Mouse (Mus musculus): ENCODE results near the gene Ank. TPM values are rescaled to one million over a fixed set of nuclear protein-coding genes. Genes with fewer than 3 reads are reported as not detected.
A peak's percentile ranks its signal among the peaks of the same experiment; 100 is the strongest.

The Ank gene
- 5.0 and 5.7 TPM in 2 replicates for polyA plus RNA-seq (2015; fragmentation: Nextera tagmentation; extraction: Ambion mirVana)

DNA sequence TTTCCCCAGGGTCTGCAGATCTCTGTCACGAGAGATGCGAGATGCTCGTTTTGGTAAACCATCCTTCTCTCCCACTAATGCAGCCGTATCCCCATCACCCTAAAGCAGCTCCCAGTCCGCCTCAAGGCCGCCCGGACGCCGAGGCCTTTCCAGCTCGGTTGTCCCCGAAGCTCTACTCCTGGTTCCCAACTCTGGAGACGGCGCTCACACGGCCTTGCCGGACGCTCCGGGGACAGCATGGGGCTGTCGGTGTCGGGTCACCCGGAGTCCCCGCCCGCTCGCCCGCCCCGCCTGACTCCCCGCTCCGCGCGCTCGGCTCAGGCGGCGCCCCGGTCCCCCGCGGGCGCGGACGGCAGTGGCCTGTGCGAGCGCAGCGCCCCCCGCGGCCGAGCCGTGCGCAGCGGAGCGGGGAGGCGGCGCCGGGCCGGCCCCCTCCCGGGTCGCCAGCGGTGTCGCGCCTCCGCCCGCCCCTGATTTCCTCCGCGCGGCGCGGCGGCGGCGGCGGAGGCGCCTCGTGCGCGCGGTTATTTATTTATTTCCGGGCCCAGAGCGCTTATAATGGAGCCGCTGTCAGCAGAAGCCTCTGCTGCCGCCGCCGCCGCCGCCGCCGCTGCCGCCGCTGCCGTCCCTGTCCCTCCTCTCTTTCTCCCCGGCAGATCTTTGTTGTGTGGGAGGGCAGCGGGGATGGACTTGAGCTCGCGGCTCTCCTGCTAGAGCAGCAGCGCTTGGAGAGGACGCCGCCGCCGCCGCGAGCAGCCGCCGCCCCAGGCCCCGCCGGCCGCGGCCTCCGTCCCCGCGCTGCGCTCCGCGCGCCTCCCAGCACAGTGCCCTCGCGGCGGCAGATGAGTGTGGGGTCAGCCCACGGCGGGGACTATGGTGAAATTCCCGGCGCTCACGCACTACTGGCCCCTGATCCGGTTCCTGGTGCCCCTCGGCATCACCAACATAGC, at the start of gene Ank:
Gene Ank (plus strand): TSS at position 547 of the 950 bp plus-strand sequence.
- H3K9me3 ChIP-seq (ENCODE audit: control insufficient read depth, low read length): no peaks in the 10 kb centered on the region
- under 1% methylated on average over 82 of the region's 120 CpGs for WGBS
- H3K27ac ChIP-seq (ENCODE audit: low read length): peak within 1 kb of the TSS; percentile 49

DNA sequence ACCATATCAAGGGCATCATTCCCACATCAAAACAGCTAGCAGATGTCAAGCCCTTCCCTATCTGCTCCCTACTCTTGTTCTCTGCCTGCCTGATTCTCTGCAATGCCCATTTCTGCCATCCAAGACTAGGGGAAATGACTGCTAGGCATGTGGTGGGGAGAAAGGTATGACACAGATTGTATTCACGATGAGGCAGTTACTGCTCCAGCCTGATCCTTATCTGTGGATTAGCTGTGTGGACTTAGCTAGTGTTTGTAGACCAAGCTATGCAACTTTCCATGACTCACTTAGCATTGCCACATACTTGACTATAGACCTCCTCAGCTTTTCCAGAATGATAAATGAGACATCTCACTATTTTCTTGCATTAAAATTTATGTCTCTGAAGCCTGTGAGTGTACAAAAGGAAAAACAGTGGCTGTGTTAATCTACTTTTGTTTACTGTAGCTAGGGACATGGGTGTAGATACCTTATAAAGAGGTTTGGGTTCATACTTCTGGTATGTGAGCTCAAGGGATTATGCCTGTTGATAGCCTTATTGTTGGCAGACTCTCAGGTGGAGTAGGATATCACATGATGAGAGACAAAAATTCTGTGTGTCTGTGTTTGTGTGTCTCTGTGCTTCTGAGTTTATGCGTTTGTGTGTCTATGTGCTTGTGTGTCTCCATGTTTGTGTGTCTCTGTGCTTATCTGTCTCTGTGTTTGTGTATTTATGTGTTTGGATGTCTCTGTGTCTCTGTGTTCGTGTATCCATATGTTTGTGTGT, 47.7 kb upstream of the Ank start:
- Histone ChIP-seq H3K36me3 (ENCODE audit: control insufficient read depth, insufficient read depth, low read length) (no peaks in the 10 kb centered on the region), H3K9me3 (ENCODE audit: control insufficient read depth, low read length) (no peaks in the 10 kb centered on the region), H3K4me3 (ENCODE audit: low read length) (no peak overlapping the region), H3K27ac (ENCODE audit: low read length) (no peak overlapping the region), H3K27me3 (ENCODE audit: control insufficient read depth, insufficient read depth, low read depth, low read length) (no peaks in the 10 kb centered on the region), H3K4me1 (replicated peaks; ENCODE audit: control insufficient read depth, insufficient read depth, low read length) (no peaks in the 10 kb centered on the region; the same call in 1 of the 2 replicates), H3K4me2 (ENCODE audit: low read depth, low read length) (no peak overlapping the region), H3K9ac (ENCODE audit: low read length) (no peak overlapping the region)
- ATAC-seq (ENCODE audit: low read depth): no peak
- 69% methylated on average over 3 of the region's 3 CpGs for WGBS

More for the DNA sequence above, at the start of gene Ank:
- peak; percentile 96 for ATAC-seq (ENCODE audit: low read depth)
- peak within 1 kb of the TSS; percentile 80 for H3K4me3 ChIP-seq (ENCODE audit: low read length)
- peak within 1 kb of the TSS; percentile 95 for H3K4me2 ChIP-seq (ENCODE audit: low read depth, low read length)
- H3K4me1 ChIP-seq (replicated peaks; ENCODE audit: control insufficient read depth, insufficient read depth, low read length): peaks cover 2% of the 10 kb centered on the region; the same call in 1 of the 2 replicates
- peaks cover 2% of the 10 kb centered on the region for H3K27me3 ChIP-seq (ENCODE audit: control insufficient read depth, insufficient read depth, low read depth, low read length)
- peak within 1 kb of the TSS; percentile 83 for H3K9ac ChIP-seq (ENCODE audit: low read length)
- H3K36me3 ChIP-seq (ENCODE audit: control insufficient read depth, insufficient read depth, low read length): no peaks in the 10 kb centered on the region

DNA sequence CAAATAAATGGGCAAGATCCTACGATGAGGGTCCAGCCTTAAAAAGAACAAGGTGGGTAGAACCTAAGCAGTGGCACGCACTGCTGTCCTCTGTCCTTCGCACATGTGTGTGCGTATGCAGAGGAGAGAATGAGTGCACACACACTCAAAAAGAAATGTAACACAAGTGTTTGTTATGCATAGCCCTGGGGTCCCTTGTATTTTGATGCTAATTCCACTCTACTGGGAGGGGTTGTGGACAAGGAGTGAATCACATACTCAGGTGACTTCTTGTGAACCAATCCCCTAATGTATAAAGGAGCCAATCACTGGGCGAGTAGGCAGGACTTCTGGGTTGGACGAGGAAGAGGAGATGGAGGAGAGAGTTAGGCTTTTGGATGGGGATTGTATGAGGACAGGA, 44.9 kb upstream of the Ank start:
- Histone ChIP-seq H3K4me2 (ENCODE audit: low read depth, low read length) (no peak overlapping the region), H3K9me3 (ENCODE audit: control insufficient read depth, low read length) (peaks cover under 1% of the 10 kb centered on the region; the same call in 1 of the 2 replicates), H3K4me1 (replicated peaks; ENCODE audit: control insufficient read depth, insufficient read depth, low read length) (no peaks in the 10 kb centered on the region; the same call in 1 of the 2 replicates), H3K36me3 (ENCODE audit: control insufficient read depth, insufficient read depth, low read length) (no peaks in the 10 kb centered on the region), H3K4me3 (ENCODE audit: low read length) (no peak overlapping the region), H3K27me3 (ENCODE audit: control insufficient read depth, insufficient read depth, low read depth, low read length) (no peaks in the 10 kb centered on the region), H3K27ac (ENCODE audit: low read length) (no peak overlapping the region), H3K9ac (ENCODE audit: low read length) (no peak overlapping the region)
- 85% methylated on average over 6 of the region's 6 CpGs for WGBS
- ATAC-seq (ENCODE audit: low read depth): no peak

DNA sequence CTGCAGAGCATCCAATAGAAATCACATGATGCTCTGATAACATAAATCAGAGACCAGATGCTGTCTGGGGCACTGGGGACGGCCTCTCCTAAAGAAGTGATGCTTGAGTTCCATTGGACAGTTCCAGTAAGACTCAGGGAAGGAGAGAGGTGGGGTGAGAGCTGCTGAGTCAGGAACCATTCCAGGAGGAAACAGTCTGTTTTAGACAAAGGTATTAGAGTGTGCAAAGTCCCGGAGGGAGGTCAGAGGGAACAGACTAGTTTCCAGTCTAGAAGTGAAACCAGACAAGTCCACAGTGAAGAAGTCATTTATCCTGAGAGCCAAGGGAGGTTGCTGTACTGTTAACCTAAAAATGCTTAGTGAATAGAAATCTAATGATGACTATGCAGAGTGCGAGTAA, 38.9 kb upstream of the Ank start:
- no peak overlapping the region for H3K4me3 ChIP-seq (ENCODE audit: low read length)
- H3K9ac ChIP-seq (ENCODE audit: low read length): no peak overlapping the region
- no peak overlapping the region for H3K4me2 ChIP-seq (ENCODE audit: low read depth, low read length)
- WGBS: 66% methylated on average over 3 of the region's 3 CpGs
- peaks cover 3% of the 10 kb centered on the region; the same call in 1 of the 2 replicates for H3K9me3 ChIP-seq (ENCODE audit: control insufficient read depth, low read length)
- no peaks in the 10 kb centered on the region; the same call in 1 of the 2 replicates for H3K4me1 ChIP-seq (replicated peaks; ENCODE audit: control insufficient read depth, insufficient read depth, low read length)
- no peak for ATAC-seq (ENCODE audit: low read depth)
- H3K36me3 ChIP-seq (ENCODE audit: control insufficient read depth, insufficient read depth, low read length): no peaks in the 10 kb centered on the region
- H3K27me3 ChIP-seq (ENCODE audit: control insufficient read depth, insufficient read depth, low read depth, low read length): no peaks in the 10 kb centered on the region
- no peak overlapping the region for H3K27ac ChIP-seq (ENCODE audit: low read length)

DNA sequence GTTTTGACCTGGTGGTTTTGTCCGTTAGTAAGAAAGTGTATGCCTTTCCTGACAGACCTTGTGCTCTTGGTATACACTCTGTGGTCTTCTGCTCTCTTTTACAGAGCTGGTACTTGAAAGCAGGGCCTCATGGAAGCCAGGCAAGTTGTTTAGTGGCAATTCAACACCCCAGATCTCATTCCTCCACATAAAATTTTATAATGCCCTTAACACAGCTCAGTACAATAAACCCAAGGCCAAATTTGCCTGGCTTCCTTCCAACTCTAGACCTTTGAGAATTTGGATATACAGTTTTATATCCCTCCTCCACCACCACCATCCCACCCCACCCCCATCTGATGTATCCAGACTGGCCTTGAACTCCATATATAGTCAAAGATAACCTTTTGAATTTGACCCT, 36.2 kb upstream of the Ank start:
- H3K36me3 ChIP-seq (ENCODE audit: control insufficient read depth, insufficient read depth, low read length): no peaks in the 10 kb centered on the region
- no peak for ATAC-seq (ENCODE audit: low read depth)

DNA sequence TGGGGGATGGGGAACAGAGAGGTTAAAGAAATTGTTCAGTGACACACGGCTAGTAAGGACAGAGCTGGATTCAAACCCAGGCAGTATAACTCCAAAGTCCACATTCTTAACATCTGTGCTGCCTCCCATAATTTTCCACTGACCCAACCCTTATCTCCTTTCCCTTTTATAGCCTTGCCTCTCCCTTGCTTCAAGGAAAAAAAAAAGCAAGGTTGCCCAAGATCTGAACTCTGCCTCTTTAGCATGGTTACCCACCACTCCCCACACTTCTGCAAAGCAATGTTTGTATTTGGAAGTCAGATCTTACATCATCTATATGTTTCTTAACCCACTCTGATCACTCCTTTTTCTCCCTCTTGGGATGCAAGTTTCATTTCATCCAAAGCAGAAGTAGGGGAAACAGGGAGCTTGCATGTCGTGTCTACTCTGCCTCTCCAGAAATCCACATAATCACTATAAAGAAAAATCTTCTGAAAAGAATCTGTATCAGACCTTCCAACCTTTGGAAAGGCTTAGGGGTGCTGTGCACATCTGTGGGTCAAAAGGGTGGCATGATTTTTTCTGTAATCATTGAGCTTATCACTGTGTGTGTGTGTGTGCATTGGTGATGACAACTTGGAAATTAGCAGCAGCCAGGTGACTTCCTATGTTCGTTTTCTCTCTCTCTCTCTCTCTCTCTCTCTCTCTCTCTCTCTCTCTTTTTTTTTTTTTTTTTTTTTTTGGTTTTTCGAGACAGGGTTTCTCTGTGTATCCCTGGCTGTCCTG, 33.4 kb upstream of the Ank start:
- Histone ChIP-seq H3K27me3 (ENCODE audit: control insufficient read depth, insufficient read depth, low read depth, low read length) (no peaks in the 10 kb centered on the region), H3K9ac (ENCODE audit: low read length) (no peak overlapping the region), H3K4me2 (ENCODE audit: low read depth, low read length) (no peak overlapping the region), H3K4me1 (replicated peaks; ENCODE audit: control insufficient read depth, insufficient read depth, low read length) (no peaks in the 10 kb centered on the region), H3K4me3 (ENCODE audit: low read length) (no peak overlapping the region), H3K9me3 (ENCODE audit: control insufficient read depth, low read length) (no peaks in the 10 kb centered on the region), H3K27ac (ENCODE audit: low read length) (no peak overlapping the region), H3K36me3 (ENCODE audit: control insufficient read depth, insufficient read depth, low read length) (no peaks in the 10 kb centered on the region)
- WGBS: 65% methylated on average over 4 of the region's 4 CpGs
- ATAC-seq (ENCODE audit: low read depth): no peak

More for the DNA sequence above, 36.2 kb upstream of the Ank start:
- Histone ChIP-seq H3K9me3 (ENCODE audit: control insufficient read depth, low read length) (peaks cover 3% of the 10 kb centered on the region; the same call in 1 of the 2 replicates), H3K27ac (ENCODE audit: low read length) (no peak overlapping the region), H3K4me1 (replicated peaks; ENCODE audit: control insufficient read depth, insufficient read depth, low read length) (no peaks in the 10 kb centered on the region), H3K4me2 (ENCODE audit: low read depth, low read length) (no peak overlapping the region), H3K4me3 (ENCODE audit: low read length) (no peak overlapping the region), H3K9ac (ENCODE audit: low read length) (no peak overlapping the region), H3K27me3 (ENCODE audit: control insufficient read depth, insufficient read depth, low read depth, low read length) (no peaks in the 10 kb centered on the region)
- 87% methylated on average over 1 of the region's 1 CpGs for WGBS

DNA sequence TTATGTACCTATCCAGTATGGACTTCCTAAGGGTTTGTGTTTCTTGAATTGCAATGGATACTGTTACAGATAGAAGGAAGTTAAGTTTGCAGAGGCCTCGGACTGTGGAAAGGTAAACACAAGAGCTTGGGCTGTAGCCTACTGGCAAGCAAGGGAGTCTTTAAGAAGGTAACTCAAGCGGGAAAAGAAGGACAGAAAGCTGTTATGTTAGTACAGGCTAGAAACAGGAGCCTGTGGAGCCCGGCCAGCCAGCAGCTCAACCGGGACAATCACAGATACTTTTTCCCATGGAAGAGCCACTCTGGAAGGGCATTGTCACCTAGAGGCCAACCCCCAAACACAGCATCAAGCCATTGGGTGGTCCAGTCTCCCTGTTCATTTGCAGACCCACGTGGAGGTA, 31.1 kb upstream of the Ank start:
- H3K9me3 ChIP-seq (ENCODE audit: control insufficient read depth, low read length): no peaks in the 10 kb centered on the region
- no peak overlapping the region for H3K4me2 ChIP-seq (ENCODE audit: low read depth, low read length)
- 64% methylated on average over 5 of the region's 5 CpGs for WGBS
- H3K27ac ChIP-seq (ENCODE audit: low read length): no peak overlapping the region
- no peak for ATAC-seq (ENCODE audit: low read depth)
- H3K4me1 ChIP-seq (replicated peaks; ENCODE audit: control insufficient read depth, insufficient read depth, low read length): no peaks in the 10 kb centered on the region
- no peaks in the 10 kb centered on the region for H3K27me3 ChIP-seq (ENCODE audit: control insufficient read depth, insufficient read depth, low read depth, low read length)
- H3K36me3 ChIP-seq (ENCODE audit: control insufficient read depth, insufficient read depth, low read length): no peaks in the 10 kb centered on the region
- no peak overlapping the region for H3K4me3 ChIP-seq (ENCODE audit: low read length)
- no peak overlapping the region for H3K9ac ChIP-seq (ENCODE audit: low read length)

DNA sequence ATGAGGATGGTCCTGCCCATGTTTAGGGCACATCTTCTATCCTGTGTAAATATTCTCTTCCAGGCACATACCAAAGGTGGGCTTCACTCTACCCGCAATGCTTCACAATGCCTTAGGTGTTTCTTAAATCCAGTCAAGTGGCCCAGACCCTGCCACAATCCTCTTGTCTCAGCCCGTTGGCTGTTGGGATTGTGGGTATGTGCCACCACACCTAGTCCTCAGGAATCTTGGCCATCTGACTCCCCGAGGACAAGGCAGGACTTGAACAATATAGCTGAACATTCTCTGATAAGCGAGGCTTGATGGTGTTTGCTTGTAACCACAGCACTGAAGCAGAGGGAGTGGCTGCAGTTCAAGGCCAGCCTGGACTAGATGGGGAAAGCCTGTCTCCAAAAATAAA, 30.3 kb upstream of the Ank start:
- 66% methylated on average over 4 of the region's 4 CpGs for WGBS
- Histone ChIP-seq H3K9me3 (ENCODE audit: control insufficient read depth, low read length) (no peaks in the 10 kb centered on the region), H3K27me3 (ENCODE audit: control insufficient read depth, insufficient read depth, low read depth, low read length) (no peaks in the 10 kb centered on the region), H3K4me1 (replicated peaks; ENCODE audit: control insufficient read depth, insufficient read depth, low read length) (no peaks in the 10 kb centered on the region), H3K4me3 (ENCODE audit: low read length) (no peak overlapping the region), H3K27ac (ENCODE audit: low read length) (no peak overlapping the region), H3K36me3 (ENCODE audit: control insufficient read depth, insufficient read depth, low read length) (no peaks in the 10 kb centered on the region), H3K4me2 (ENCODE audit: low read depth, low read length) (no peak overlapping the region), H3K9ac (ENCODE audit: low read length) (no peak overlapping the region)
- no peak for ATAC-seq (ENCODE audit: low read depth)
